Mouse (Mus musculus) liver, embryonic 14.5 days (tissue): ENCODE data around the gene Lsg1.

Experiments
- CTCF ChIP-seq: IDR thresholded peaks from 2 replicates; pipeline ENCODE4 v1.5.1; 2016; ENCODE audit warnings: antibody characterized with exemption, low read depth, control low read depth
- EP300 ChIP-seq: IDR thresholded peaks from 2 replicates; pipeline ENCODE4 v1.6.1; 2016; ENCODE audit warnings: antibody characterized with exemption, low read depth

GRCm38 (mm10) chr16:30575815-30576214 lies 11.6 kb downstream of the Lsg1 start:
- TF ChIP-seq CTCF, result no peak
- TF ChIP-seq EP300, result no peak
